Mouse (Mus musculus) hindlimb bud, embryonic 11.5 days (tissue): ENCODE data around the gene Kcnc1.

Experiments
- DNase-seq: peaks from one replicate; pipeline ENCODE4 v3.0.0-alpha.2; 2012; ENCODE audit warnings: low read depth, low spot score; ENCODE audit errors: extremely low spot score

Gene Kcnc1

GRCm38 (mm10) chr7:46466422-46466981, 70.2 kb downstream of the Kcnc1 start:
- DNase-seq, result no peak

GRCm38 (mm10) chr7:46469542-46469941, 73.2 kb downstream of the Kcnc1 start:
- DNase-seq, result no peak

GRCm38 (mm10) chr7:46471054-46471737, 74.9 kb downstream of the Kcnc1 start:
- DNase-seq, result no peak

GRCm38 (mm10) chr7:46473141-46473540, 76.8 kb downstream of the Kcnc1 start:
- no peak for DNase-seq

- DNase-seq, result no peak
Observed at GRCm38 (mm10) chr7:46475464-46475863, 79.2 kb downstream of the Kcnc1 start.

- no peak for DNase-seq
Observed at GRCm38 (mm10) chr7:46477456-46477855, 81.2 kb downstream of the Kcnc1 start.

- no peak for DNase-seq
Observed at GRCm38 (mm10) chr7:46479793-46480192, 83.5 kb downstream of the Kcnc1 start.

- no peak for DNase-seq
Observed at GRCm38 (mm10) chr7:46482099-46482531, 85.8 kb downstream of the Kcnc1 start.

GRCm38 (mm10) chr7:46483050-46483449, 86.8 kb downstream of the Kcnc1 start:
- DNase-seq, result no peak

- DNase-seq, result no peak
Observed at GRCm38 (mm10) chr7:46484223-46484622, 87.9 kb downstream of the Kcnc1 start.

GRCm38 (mm10) chr7:46486761-46487160, 90.5 kb downstream of the Kcnc1 start:
- no peak for DNase-seq

- DNase-seq, result no peak
Observed at GRCm38 (mm10) chr7:46487354-46487753, 91.1 kb downstream of the Kcnc1 start.
